12 mouse cellular contexts compared by ENCODE assay signal in genomic region chr8:108264593-108265160, GRCm38 (mm10).
DNase-seq lines count a peak whose midpoint lies in the region; ATAC-seq lines count a peak whose summit lies in the region.
"Had no signal": no experiment of that assay in that cellular context is flagged by ENCODE, and none has a peak within 500 bp of the region (broad histone marks: within the 10 kb centered on the region; RNA-seq: fewer than 3 reads in every experiment).

No protein-coding gene starts in this region.

- peak overlapping the region; percentile 1; the same call in 1 of the 2 replicates for H3K27ac ChIP-seq in forebrain, embryonic 10.5 days
- no peak overlapping the region for H3K27ac ChIP-seq in forebrain, embryonic 15.5 days (replicated peaks)
- H3K27ac ChIP-seq in limb, embryonic 11.5 days (replicated peaks; ENCODE audit: low read depth, low read length) = 0 out of 2 replicates have a peak overlapping the region, but pooled peaks have one; percentile 8

- H3K4me1 ChIP-seq in forebrain, embryonic 10.5 days = peaks cover 18% of the 10 kb centered on the region
- H3K4me1 ChIP-seq in forebrain, embryonic 15.5 days = no peaks in the 10 kb centered on the region
- H3K4me1 ChIP-seq in limb, embryonic 11.5 days (ENCODE audit: control insufficient read depth, insufficient read depth, low read length) = 0 out of 2 replicates have a peak, but pooled peaks cover 5% of the 10 kb centered on the region

- DNase-seq in forebrain, embryonic 10.5 days (ENCODE audit: extremely low spot score, low spot score) = no peak
- DNase-seq in kidney, postnatal 14 days = peak; percentile 15
- DNase-seq in kidney, postnatal 36 days = no peak
- DNase-seq in embryo, embryonic 10.5 days (ENCODE audit: low spot score) = peak; percentile 76
- DNase-seq in limb, embryonic 11.5 days (ENCODE audit: low spot score) = no peak
- DNase-seq in gastrocnemius, postnatal 25 days = no peak
- no peak for DNase-seq in cerebellum, adult 9-10 months
- DNase-seq: cerebellum, adult 2 months; heart, postnatal 36 days; right cerebral cortex, postnatal 4 days; thymus, adult 2 months had no signal

- H3K9ac ChIP-seq in forebrain, embryonic 15.5 days (replicated peaks) = no peak overlapping the region
- no peak overlapping the region for H3K9ac ChIP-seq in limb, embryonic 11.5 days (ENCODE audit: low read length)

- no peaks in the 10 kb centered on the region for H3K9me3 ChIP-seq in forebrain, embryonic 10.5 days
- H3K9me3 ChIP-seq in forebrain, embryonic 15.5 days = no peaks in the 10 kb centered on the region
- no peaks in the 10 kb centered on the region for H3K9me3 ChIP-seq in limb, embryonic 11.5 days (ENCODE audit: control insufficient read depth, low read length)

- no peak overlapping the region for H3K4me2 ChIP-seq in forebrain, embryonic 15.5 days (replicated peaks)
- no peak overlapping the region for H3K4me2 ChIP-seq in limb, embryonic 11.5 days (ENCODE audit: low read depth, severe bottlenecking)

- H3K27me3 ChIP-seq in forebrain, embryonic 10.5 days (ENCODE audit: poor library complexity, severe bottlenecking) = peaks cover 10% of the 10 kb centered on the region; the same call in 1 of the 2 replicates
- no peaks in the 10 kb centered on the region for H3K27me3 ChIP-seq in forebrain, embryonic 15.5 days
- no peaks in the 10 kb centered on the region for H3K27me3 ChIP-seq in limb, embryonic 11.5 days (ENCODE audit: control insufficient read depth, insufficient read depth, low read length)

- no peak for ATAC-seq in forebrain, embryonic 15.5 days (replicated peaks)
- ATAC-seq in limb, embryonic 11.5 days (ENCODE audit: insufficient number of reproducible peaks, low FRiP score, low TSS enrichment, low read depth) = no peak

- WGBS in forebrain, embryonic 10.5 days = 44% methylated on average over 11 of the region's 11 CpGs
- WGBS in forebrain, embryonic 15.5 days = 34% methylated on average over 11 of the region's 11 CpGs
- WGBS in limb, embryonic 11.5 days = 13% methylated on average over 11 of the region's 11 CpGs

- H3K4me3 ChIP-seq in forebrain, embryonic 10.5 days = no peak overlapping the region
- H3K4me3 ChIP-seq in forebrain, embryonic 15.5 days = no peak overlapping the region
- H3K4me3 ChIP-seq in limb, embryonic 11.5 days (ENCODE audit: low read depth, low read length) = no peak overlapping the region

- H3K36me3 ChIP-seq in forebrain, embryonic 10.5 days (replicated peaks) = no peaks in the 10 kb centered on the region
- H3K36me3 ChIP-seq in forebrain, embryonic 15.5 days = no peaks in the 10 kb centered on the region
- no peaks in the 10 kb centered on the region for H3K36me3 ChIP-seq in limb, embryonic 11.5 days (ENCODE audit: control insufficient read depth, insufficient read depth, low read length)

Comparison
In these comparisons a context has a peak if more than half of its experiments do, and no peak if none do; other contexts are left out.
1. DNase-seq: peak in kidney, postnatal 14 days (single experiment) and embryo, embryonic 10.5 days (single experiment); none in forebrain, embryonic 10.5 days (single experiment), kidney, postnatal 36 days (0 of 2), limb, embryonic 11.5 days (single experiment), gastrocnemius, postnatal 25 days (single experiment) and cerebellum, adult 9-10 months (single experiment).